Mouse (Mus musculus) intestine, embryonic 16.5 days (tissue): ENCODE measurements around the gene Slc25a13. TPM values are rescaled to one million over a fixed set of nuclear protein-coding genes. Genes with fewer than 3 reads are reported as not detected.

ENCODE experiments used
- ATAC-seq: fragments of 200-750 bp; cut with Nextera tagmentation; 2 replicates; pipeline ENCODE4 v1.8.0; 2017; ENCODE audit warnings: moderate TSS enrichment, moderate library complexity
- H3K27ac ChIP-seq: fragments of 300-500 bp; sonication (generic); 2 replicates; pipeline ENCODE4 v1.5.1; 2014; ENCODE audit warnings: mild to moderate bottlenecking, low read length
- H3K27me3 ChIP-seq: fragments of 300-500 bp; sonication (generic); replicated peaks from 2 replicates; pipeline ENCODE4 v1.6.1; 2014; ENCODE audit warnings: low read length, control low read depth, mixed read lengths; ENCODE audit not compliant: control insufficient read depth, insufficient read depth
- H3K36me3 ChIP-seq: fragments of 300-500 bp; sonication (generic); 2 replicates; pipeline ENCODE4 v1.6.1; 2014; ENCODE audit warnings: low read length, control low read depth; ENCODE audit not compliant: control insufficient read depth, insufficient read depth
- H3K4me1 ChIP-seq: fragments of 300-500 bp; sonication (generic); 2 replicates; pipeline ENCODE4 v1.6.1; 2014; ENCODE audit warnings: low read length, control low read depth, mixed read lengths; ENCODE audit not compliant: control insufficient read depth, insufficient read depth
- H3K4me2 ChIP-seq: fragments of 300-500 bp; sonication (generic); 2 replicates; pipeline ENCODE4 v1.6.1; 2014; ENCODE audit warnings: low read depth, low read length, control low read depth
- H3K4me3 ChIP-seq: fragments of 300-500 bp; sonication (generic); 2 replicates; pipeline ENCODE4 v1.5.1; 2014; ENCODE audit warnings: mild to moderate bottlenecking, low read length
- H3K9ac ChIP-seq: fragments of 300-500 bp; sonication (generic); 2 replicates; pipeline ENCODE4 v1.6.1; 2014; ENCODE audit warnings: low read depth, low read length
- H3K9me3 ChIP-seq: fragments of 300-500 bp; sonication (generic); 2 replicates; pipeline ENCODE4 v1.6.1; 2016; ENCODE audit warnings: low read length, control low read depth; ENCODE audit not compliant: control insufficient read depth
- WGBS: fragments of 180-500 bp; shearing (Covaris S2); extraction: QIAGEN DNeasy Blood & Tissue Kit; methylation state at CpG from one replicate; pipeline ENCODE4 v1.1.7; 2014; 5-methylcytosine and 5-hydroxymethylcytosine counted together
- polyA plus RNA-seq: library from polyadenylated mRNA; unstranded; fragments of >200 nt; fragmentation: Nextera tagmentation; extraction: Ambion mirVana; gene quantifications from 2 replicates; pipeline ENCODE4 v1.2.1, GENCODE M21; 2015

Slc25a13 gene
- polyA plus RNA-seq, 1 experiment from 2014 or later = 53.1 TPM

GRCm38 (mm10) chr6:6222721-6223120, 5.7 kb upstream of the Slc25a13 start:
- H3K36me3 ChIP-seq = no peaks in the 10 kb centered on the region
- H3K27me3 ChIP-seq = no peaks in the 10 kb centered on the region
- H3K4me3 ChIP-seq = no peak overlapping the region
- no peak overlapping the region for H3K4me2 ChIP-seq
- H3K27ac ChIP-seq = no peak overlapping the region
- WGBS = 68% methylated on average over 7 of the region's 7 CpGs
- no peak overlapping the region for H3K9ac ChIP-seq
- no peak for ATAC-seq
- H3K4me1 ChIP-seq = no peaks in the 10 kb centered on the region
- no peaks in the 10 kb centered on the region for H3K9me3 ChIP-seq

GRCm38 (mm10) chr6:6220574-6220973, 3.6 kb upstream of the Slc25a13 start:
- Histone ChIP-seq H3K36me3 (no peaks in the 10 kb centered on the region), H3K9ac (no peak overlapping the region), H3K4me2 (no peak overlapping the region), H3K27ac (no peak overlapping the region), H3K9me3 (no peaks in the 10 kb centered on the region), H3K4me1 (peaks cover 4% of the 10 kb centered on the region; the same call in 1 of the 2 replicates), H3K4me3 (no peak overlapping the region), H3K27me3 (no peaks in the 10 kb centered on the region)
- 90% methylated on average over 3 of the region's 3 CpGs for WGBS
- no peak for ATAC-seq

GRCm38 (mm10) chr6:6219661-6220370, 2.8 kb upstream of the Slc25a13 start:
- Histone ChIP-seq H3K36me3 (no peaks in the 10 kb centered on the region), H3K4me2 (no peak overlapping the region), H3K9ac (no peak overlapping the region), H3K9me3 (no peaks in the 10 kb centered on the region), H3K4me1 (peaks cover 4% of the 10 kb centered on the region; the same call in 1 of the 2 replicates), H3K27me3 (no peaks in the 10 kb centered on the region), H3K4me3 (no peak overlapping the region), H3K27ac (no peak overlapping the region)
- 65% methylated on average over 12 of the region's 12 CpGs for WGBS
- no peak for ATAC-seq

- 17% methylated on average over 5 of the region's 5 CpGs for WGBS
- H3K9ac ChIP-seq = peak overlapping the region; percentile 84
- peak overlapping the region; percentile 79 for H3K4me2 ChIP-seq
- peaks cover 6% of the 10 kb centered on the region; the same call in 1 of the 2 replicates for H3K4me1 ChIP-seq
- H3K27ac ChIP-seq = no peak overlapping the region; the same call in 1 of the 2 replicates
- H3K27me3 ChIP-seq = no peaks in the 10 kb centered on the region
- ATAC-seq = no peak
- no peaks in the 10 kb centered on the region for H3K36me3 ChIP-seq
- peak overlapping the region; percentile 80 for H3K4me3 ChIP-seq
- no peaks in the 10 kb centered on the region for H3K9me3 ChIP-seq
Measured at GRCm38 (mm10) chr6:6217286-6217625, 283 bp upstream of the Slc25a13 start.

GRCm38 (mm10) chr6:6216120-6216506, 860 bp downstream of the Slc25a13 start:
- H3K9me3 ChIP-seq = no peaks in the 10 kb centered on the region
- no peak overlapping the region for H3K27ac ChIP-seq
- peak overlapping the region; percentile 84 for H3K9ac ChIP-seq
- peak overlapping the region; percentile 79 for H3K4me2 ChIP-seq
- H3K4me1 ChIP-seq = peaks cover 6% of the 10 kb centered on the region; the same call in 1 of the 2 replicates
- H3K27me3 ChIP-seq = no peaks in the 10 kb centered on the region
- no peak for ATAC-seq
- no peaks in the 10 kb centered on the region for H3K36me3 ChIP-seq
- H3K4me3 ChIP-seq = peak overlapping the region; percentile 80
- 21% methylated on average over 5 of the region's 5 CpGs for WGBS

GRCm38 (mm10) chr6:6212360-6213310, 4.3 kb downstream of the Slc25a13 start:
- Histone ChIP-seq H3K4me1 (peaks cover 8% of the 10 kb centered on the region; the same call in 1 of the 2 replicates), H3K36me3 (no peaks in the 10 kb centered on the region), H3K9ac (no peak overlapping the region), H3K9me3 (no peaks in the 10 kb centered on the region), H3K27ac (no peak overlapping the region), H3K4me2 (no peak overlapping the region), H3K27me3 (no peaks in the 10 kb centered on the region), H3K4me3 (no peak overlapping the region)
- WGBS = 61% methylated on average over 8 of the region's 8 CpGs
- no peak for ATAC-seq

- 0 out of 2 replicates have a peak, but pooled peaks cover 5% of the 10 kb centered on the region for H3K4me1 ChIP-seq
- ATAC-seq = no peak
- 62% methylated on average over 3 of the region's 3 CpGs for WGBS
- H3K4me2 ChIP-seq = no peak overlapping the region
- H3K4me3 ChIP-seq = no peak overlapping the region
- no peak overlapping the region for H3K9ac ChIP-seq
- no peaks in the 10 kb centered on the region for H3K9me3 ChIP-seq
- H3K36me3 ChIP-seq = no peaks in the 10 kb centered on the region; the same call in 1 of the 2 replicates
- no peak overlapping the region for H3K27ac ChIP-seq
- no peaks in the 10 kb centered on the region for H3K27me3 ChIP-seq
Measured at GRCm38 (mm10) chr6:6211958-6212357, 5.0 kb downstream of the Slc25a13 start.

GRCm38 (mm10) chr6:6210637-6211036, 6.3 kb downstream of the Slc25a13 start:
- no peak for ATAC-seq
- Histone ChIP-seq H3K27ac (no peak overlapping the region), H3K4me1 (0 out of 2 replicates have a peak, but pooled peaks cover 5% of the 10 kb centered on the region), H3K9ac (no peak overlapping the region), H3K9me3 (no peaks in the 10 kb centered on the region), H3K36me3 (no peaks in the 10 kb centered on the region; the same call in 1 of the 2 replicates), H3K4me3 (no peak overlapping the region), H3K4me2 (no peak overlapping the region), H3K27me3 (no peaks in the 10 kb centered on the region)
- WGBS = 93% methylated on average over 7 of the region's 7 CpGs

GRCm38 (mm10) chr6:6208351-6209059, 8.5 kb downstream of the Slc25a13 start:
- Histone ChIP-seq H3K9me3 (no peaks in the 10 kb centered on the region), H3K4me2 (no peak overlapping the region), H3K27me3 (no peaks in the 10 kb centered on the region), H3K4me3 (no peak overlapping the region), H3K36me3 (no peaks in the 10 kb centered on the region; the same call in 1 of the 2 replicates), H3K9ac (no peak overlapping the region), H3K4me1 (0 out of 2 replicates have a peak, but pooled peaks cover 5% of the 10 kb centered on the region), H3K27ac (no peak overlapping the region)
- ATAC-seq = no peak
- 37% methylated on average over 4 of the region's 4 CpGs for WGBS
